Mouse (Mus musculus): Measurements from ENCODE around the gene Ugt1a6b. TPM values are rescaled to one million over a fixed set of nuclear protein-coding genes. Genes with fewer than 3 reads are reported as not detected.
"Not testable (repeated sequence)": the region's sequence is repeated elsewhere in the genome, so short reads cannot be mapped to it uniquely, and the experiment has no call there.

The Ugt1a6b gene
- polyA plus RNA-seq, 1 experiment from 2014 or later: 0.17 TPM

DNA sequence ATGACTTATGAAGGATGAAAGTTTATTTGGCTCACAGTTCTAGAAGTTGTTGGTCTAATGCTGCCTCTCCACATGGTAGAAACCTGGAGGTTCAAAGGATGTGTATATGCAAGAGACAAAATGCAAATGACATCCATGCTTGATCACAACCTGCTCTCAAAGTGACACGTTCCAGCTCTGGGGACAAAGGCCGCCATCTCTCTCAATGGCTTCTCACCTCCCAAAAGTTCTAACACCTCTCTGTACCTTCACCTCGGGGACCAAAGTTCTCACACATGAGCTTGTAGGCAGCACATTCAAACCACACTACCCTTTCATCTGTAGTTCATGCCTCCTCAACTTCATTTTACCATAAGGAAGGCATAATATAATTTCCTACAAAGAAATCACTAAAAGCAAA lies 114.5 kb downstream of the Ugt1a6b start:
- H3K4me2 ChIP-seq: no peak overlapping the region
- H3K9ac ChIP-seq: no peak overlapping the region
- no peak overlapping the region for H3K4me3 ChIP-seq
- ATAC-seq (ENCODE audit: insufficient number of reproducible peaks, insufficient read depth, low FRiP score, low TSS enrichment, low read depth): no peak
- no peaks in the 10 kb centered on the region for H3K27me3 ChIP-seq
- no peaks in the 10 kb centered on the region for H3K36me3 ChIP-seq
- H3K9me3 ChIP-seq: peaks cover 47% of the 10 kb centered on the region
- H3K4me1 ChIP-seq: no peaks in the 10 kb centered on the region
- no peak overlapping the region for H3K27ac ChIP-seq
- WGBS: 41% methylated on average over 3 of the region's 3 CpGs

DNA sequence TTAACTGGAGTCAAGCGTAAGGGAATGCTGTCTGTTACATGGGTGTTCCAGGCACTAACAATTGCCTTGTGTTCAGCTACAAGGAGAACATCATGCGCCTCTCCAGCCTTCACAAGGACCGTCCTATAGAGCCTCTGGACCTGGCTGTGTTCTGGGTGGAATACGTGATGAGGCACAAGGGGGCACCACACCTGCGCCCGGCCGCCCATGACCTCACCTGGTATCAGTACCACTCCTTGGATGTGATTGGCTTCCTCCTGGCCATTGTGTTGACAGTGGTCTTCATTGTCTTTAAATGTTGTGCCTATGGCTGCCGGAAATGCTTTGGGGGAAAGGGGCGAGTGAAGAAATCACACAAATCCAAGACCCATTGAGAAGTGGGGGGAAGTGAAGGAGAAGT lies 115.0 kb downstream of the Ugt1a6b start:
- no peaks in the 10 kb centered on the region for H3K4me1 ChIP-seq
- H3K4me2 ChIP-seq: no peak overlapping the region
- H3K36me3 ChIP-seq: no peaks in the 10 kb centered on the region
- WGBS: 71% methylated on average over 9 of the region's 9 CpGs
- ATAC-seq (ENCODE audit: insufficient number of reproducible peaks, insufficient read depth, low FRiP score, low TSS enrichment, low read depth): no peak
- no peaks in the 10 kb centered on the region for H3K27me3 ChIP-seq
- H3K4me3 ChIP-seq: no peak overlapping the region
- no peak overlapping the region for H3K9ac ChIP-seq
- H3K27ac ChIP-seq: no peak overlapping the region
- H3K9me3 ChIP-seq: peaks cover 42% of the 10 kb centered on the region

DNA sequence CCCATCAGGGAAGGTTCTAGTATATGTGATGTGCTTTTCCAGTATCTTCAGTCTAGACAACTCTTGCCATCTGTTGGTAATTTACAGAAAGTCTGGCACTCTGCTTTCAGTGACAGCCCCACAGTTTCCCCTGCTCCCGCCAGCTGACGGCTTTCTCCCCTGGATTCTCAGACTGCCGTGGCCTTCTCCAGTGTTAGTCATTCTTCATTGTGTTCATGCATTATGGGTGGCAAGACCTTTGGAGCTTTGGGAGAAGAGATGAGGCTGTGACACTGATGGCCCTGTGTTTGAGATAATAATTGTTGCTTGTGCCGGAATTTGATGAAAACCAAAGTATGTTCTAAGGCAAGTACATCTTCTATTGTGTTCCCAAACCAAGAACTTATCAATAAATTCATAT lies 115.5 kb downstream of the Ugt1a6b start:
- no peak overlapping the region for H3K27ac ChIP-seq
- H3K9ac ChIP-seq: no peak overlapping the region
- no peaks in the 10 kb centered on the region for H3K36me3 ChIP-seq
- ATAC-seq (ENCODE audit: insufficient number of reproducible peaks, insufficient read depth, low FRiP score, low TSS enrichment, low read depth): no peak
- no peak overlapping the region for H3K4me2 ChIP-seq
- peaks cover 37% of the 10 kb centered on the region for H3K9me3 ChIP-seq
- 45% methylated on average over 4 of the region's 4 CpGs for WGBS
- H3K4me1 ChIP-seq: no peaks in the 10 kb centered on the region
- H3K4me3 ChIP-seq: no peak overlapping the region
- H3K27me3 ChIP-seq: no peaks in the 10 kb centered on the region

DNA sequence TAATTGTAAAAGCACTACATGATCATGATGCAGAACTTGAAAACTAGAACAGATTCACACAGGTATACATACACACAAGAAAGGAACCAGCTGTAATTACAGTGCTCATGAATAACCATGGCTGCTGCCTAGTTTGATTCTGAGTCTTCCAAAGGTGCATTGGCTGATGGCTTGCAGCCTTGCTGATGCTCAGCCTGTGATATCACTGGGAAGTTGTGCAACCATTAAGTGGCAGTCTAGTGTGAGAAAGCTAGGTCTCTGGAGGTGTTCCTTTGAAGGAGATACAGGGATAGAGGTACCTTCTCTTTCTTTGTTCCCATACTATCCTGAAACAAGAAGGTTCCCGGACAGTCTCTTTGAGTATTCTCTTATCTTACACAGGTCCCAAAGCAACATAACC lies 116.0 kb downstream of the Ugt1a6b start:
- H3K4me1 ChIP-seq: no peaks in the 10 kb centered on the region
- WGBS: 18% methylated on average over 1 of the region's 1 CpGs
- ATAC-seq (ENCODE audit: insufficient number of reproducible peaks, insufficient read depth, low FRiP score, low TSS enrichment, low read depth): no peak
- H3K9ac ChIP-seq: no peak overlapping the region
- no peak overlapping the region for H3K4me3 ChIP-seq
- no peaks in the 10 kb centered on the region for H3K36me3 ChIP-seq
- H3K27ac ChIP-seq: no peak overlapping the region
- H3K27me3 ChIP-seq: no peaks in the 10 kb centered on the region
- no peak overlapping the region for H3K4me2 ChIP-seq
- peaks cover 32% of the 10 kb centered on the region for H3K9me3 ChIP-seq

DNA sequence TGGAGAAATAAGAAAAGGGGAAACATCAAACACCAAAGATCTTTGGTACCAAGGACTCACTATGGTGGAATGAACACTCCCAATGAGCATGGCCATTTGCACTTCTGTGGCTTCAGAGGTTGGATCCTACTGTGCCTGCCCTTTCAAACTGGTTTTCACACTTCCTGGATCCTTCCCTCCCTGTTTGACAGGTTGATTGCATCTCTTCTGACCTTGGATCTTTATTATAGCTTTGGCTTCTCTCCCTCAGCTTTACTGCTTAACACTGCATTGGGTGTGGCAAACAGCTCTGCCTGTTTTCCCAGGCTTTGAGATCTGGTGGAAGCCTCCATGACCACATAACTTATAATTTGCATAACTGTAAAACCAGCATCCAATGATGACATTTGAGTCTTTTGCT lies 117.3 kb downstream of the Ugt1a6b start:
- Histone ChIP-seq H3K4me3 (no peak overlapping the region), H3K9me3 (peaks cover 23% of the 10 kb centered on the region)
- no peak for ATAC-seq (ENCODE audit: insufficient number of reproducible peaks, insufficient read depth, low FRiP score, low TSS enrichment, low read depth)

DNA sequence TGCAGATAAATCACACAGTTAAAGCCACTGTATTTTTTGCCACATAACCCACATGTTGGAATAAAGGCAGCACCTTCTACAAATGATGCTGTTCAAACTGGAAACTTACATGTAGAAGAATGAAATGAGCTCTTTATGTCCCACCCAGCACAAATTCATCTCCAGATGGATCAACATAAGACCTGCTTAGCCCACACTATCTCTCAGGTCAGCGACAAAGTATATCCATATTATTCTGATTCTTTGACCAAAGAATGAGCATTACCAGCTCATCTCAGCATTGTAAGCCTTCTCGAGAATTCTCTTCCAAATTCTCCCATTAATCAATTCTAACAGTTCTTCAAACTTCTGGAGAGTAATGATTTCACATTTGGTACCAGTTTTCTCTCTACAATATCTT lies 119.2 kb downstream of the Ugt1a6b start:
- Histone ChIP-seq H3K4me3 (no peak overlapping the region), H3K4me1 (no peaks in the 10 kb centered on the region), H3K36me3 (no peaks in the 10 kb centered on the region), H3K9me3 (peaks cover 25% of the 10 kb centered on the region), H3K27ac (no peak overlapping the region), H3K9ac (no peak overlapping the region), H3K27me3 (no peaks in the 10 kb centered on the region), H3K4me2 (no peak overlapping the region)
- ATAC-seq (ENCODE audit: insufficient number of reproducible peaks, insufficient read depth, low FRiP score, low TSS enrichment, low read depth): no peak
- WGBS: 50% methylated on average over 2 of the region's 2 CpGs

More for the DNA sequence above, 117.3 kb downstream of the Ugt1a6b start:
- Histone ChIP-seq H3K9ac (no peak overlapping the region), H3K27me3 (no peaks in the 10 kb centered on the region), H3K4me2 (no peak overlapping the region), H3K27ac (no peak overlapping the region), H3K36me3 (no peaks in the 10 kb centered on the region), H3K4me1 (no peaks in the 10 kb centered on the region)

DNA sequence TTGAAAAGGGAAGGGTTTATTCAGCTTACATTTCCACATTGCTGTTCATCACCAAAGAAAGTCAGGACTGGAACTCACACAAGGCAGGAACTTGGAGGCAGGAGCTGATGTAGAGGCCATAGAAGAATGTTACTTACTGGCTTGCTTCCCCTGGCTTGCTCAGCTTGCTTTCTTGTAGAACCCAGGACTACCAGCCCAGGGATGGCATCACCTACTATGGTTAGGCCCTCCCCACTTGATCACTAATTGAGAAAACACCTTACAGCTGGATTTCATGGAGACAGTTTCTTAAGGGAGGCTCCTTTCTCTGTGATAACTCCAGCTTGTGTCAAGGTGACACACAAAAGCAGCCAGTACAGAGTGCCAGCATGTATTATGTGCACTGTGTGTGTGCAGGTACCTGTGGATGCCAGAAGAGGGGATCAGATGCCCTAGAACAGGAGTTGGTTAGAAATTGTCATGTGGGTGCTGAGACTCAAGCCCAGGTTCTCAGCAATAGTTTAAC lies 120.0 kb downstream of the Ugt1a6b start:
- not testable (repeated sequence) for ATAC-seq (ENCODE audit: insufficient number of reproducible peaks, insufficient read depth, low FRiP score, low TSS enrichment, low read depth); H3K4me1 ChIP-seq; H3K9ac ChIP-seq; H3K27me3 ChIP-seq; H3K36me3 ChIP-seq; H3K4me3 ChIP-seq; H3K4me2 ChIP-seq; H3K27ac ChIP-seq
- H3K9me3 ChIP-seq: peaks cover 28% of the 10 kb centered on the region

DNA sequence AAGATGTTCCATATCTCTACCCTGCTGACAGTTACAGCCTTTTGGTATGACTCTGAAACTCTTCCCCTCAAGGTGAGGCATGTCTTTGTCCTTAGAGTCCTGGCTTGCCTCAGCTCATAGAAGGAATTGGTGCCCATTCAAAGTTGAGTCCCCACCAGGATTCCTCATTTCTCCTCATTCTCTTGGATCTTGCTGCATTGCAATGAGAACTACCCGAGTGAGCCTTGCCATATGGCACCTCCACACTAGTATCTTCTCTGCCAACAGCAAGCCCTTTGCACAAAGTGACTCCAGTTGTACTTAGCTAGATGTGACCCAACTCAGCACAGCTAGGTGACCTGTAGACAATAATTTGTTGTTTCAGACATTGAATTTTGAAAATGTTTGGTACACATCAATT lies 120.5 kb downstream of the Ugt1a6b start:
- WGBS: 47% methylated on average over 1 of the region's 1 CpGs
- Histone ChIP-seq H3K4me1 (no peaks in the 10 kb centered on the region), H3K27me3 (no peaks in the 10 kb centered on the region), H3K9ac (no peak overlapping the region), H3K4me2 (no peak overlapping the region), H3K9me3 (peaks cover 33% of the 10 kb centered on the region), H3K4me3 (no peak overlapping the region), H3K27ac (no peak overlapping the region), H3K36me3 (no peaks in the 10 kb centered on the region)
- ATAC-seq (ENCODE audit: insufficient number of reproducible peaks, insufficient read depth, low FRiP score, low TSS enrichment, low read depth): no peak

DNA sequence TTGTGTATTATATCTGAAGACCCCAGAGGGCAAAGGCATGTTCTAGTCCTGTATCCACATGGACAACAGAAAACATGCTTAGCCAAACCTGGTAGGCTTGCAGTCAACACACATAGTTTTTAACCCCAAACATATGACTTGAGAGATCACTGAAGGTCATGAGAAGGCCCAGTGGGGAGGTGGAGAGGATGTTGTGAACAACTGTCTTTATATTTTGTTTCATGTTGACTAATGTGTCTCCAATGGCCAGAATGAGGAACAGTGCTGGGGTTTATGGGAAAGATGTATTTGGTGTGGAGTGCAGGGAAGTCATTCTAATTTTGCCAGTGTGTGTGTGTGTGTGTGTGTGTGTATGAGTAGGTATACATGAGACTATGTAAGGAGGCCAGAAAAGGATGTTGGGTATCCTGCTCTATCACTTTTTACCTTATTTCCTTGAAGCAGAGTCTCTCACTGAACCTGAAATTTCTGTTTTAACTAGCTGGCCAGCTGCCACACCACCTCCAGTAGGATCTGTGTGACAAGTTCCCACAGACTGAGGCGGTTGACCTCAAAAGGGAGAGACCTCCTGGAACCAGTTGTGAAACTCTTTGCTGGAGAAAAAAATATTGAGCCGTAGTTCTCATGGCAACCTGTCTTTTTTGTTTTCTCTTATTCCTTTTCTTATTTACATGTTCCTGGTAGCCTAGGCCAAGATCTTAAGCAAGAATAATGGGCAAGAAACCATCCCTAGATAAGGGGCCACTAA lies 121.2 kb downstream of the Ugt1a6b start:
- 66% methylated on average over 2 of the region's 2 CpGs for WGBS
- no peak overlapping the region for H3K27ac ChIP-seq
- no peak overlapping the region for H3K4me2 ChIP-seq
- no peak overlapping the region for H3K9ac ChIP-seq
- no peak for ATAC-seq (ENCODE audit: insufficient number of reproducible peaks, insufficient read depth, low FRiP score, low TSS enrichment, low read depth)
- H3K9me3 ChIP-seq: peaks cover 39% of the 10 kb centered on the region
- no peaks in the 10 kb centered on the region for H3K4me1 ChIP-seq
- no peaks in the 10 kb centered on the region for H3K27me3 ChIP-seq
- no peaks in the 10 kb centered on the region for H3K36me3 ChIP-seq
- H3K4me3 ChIP-seq: no peak overlapping the region

DNA sequence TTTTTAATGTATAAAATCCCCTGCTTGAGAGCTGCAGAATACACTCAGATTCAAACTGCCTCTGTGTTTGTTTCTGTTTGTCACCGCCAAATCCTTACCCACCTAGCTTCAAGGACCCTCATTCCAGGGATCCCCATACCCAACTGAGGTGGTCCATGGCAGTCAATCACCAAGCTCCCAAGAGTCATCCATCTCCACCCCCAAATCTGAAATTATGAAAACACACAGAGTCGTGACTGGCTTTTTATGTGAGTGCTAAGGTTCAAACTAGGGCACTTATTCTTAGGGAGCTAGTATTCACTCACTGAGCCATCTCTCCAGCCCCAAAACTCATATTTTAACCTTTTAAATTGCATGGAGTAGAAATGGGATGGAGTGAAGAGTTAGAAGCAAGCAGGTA lies 122.2 kb downstream of the Ugt1a6b start:
- H3K9me3 ChIP-seq: peaks cover 50% of the 10 kb centered on the region
- not testable (repeated sequence) for H3K36me3 ChIP-seq; H3K4me2 ChIP-seq; H3K9ac ChIP-seq; ATAC-seq (ENCODE audit: insufficient number of reproducible peaks, insufficient read depth, low FRiP score, low TSS enrichment, low read depth); H3K4me3 ChIP-seq; H3K27me3 ChIP-seq; H3K27ac ChIP-seq; H3K4me1 ChIP-seq
- 34% methylated on average over 2 of the region's 2 CpGs for WGBS

DNA sequence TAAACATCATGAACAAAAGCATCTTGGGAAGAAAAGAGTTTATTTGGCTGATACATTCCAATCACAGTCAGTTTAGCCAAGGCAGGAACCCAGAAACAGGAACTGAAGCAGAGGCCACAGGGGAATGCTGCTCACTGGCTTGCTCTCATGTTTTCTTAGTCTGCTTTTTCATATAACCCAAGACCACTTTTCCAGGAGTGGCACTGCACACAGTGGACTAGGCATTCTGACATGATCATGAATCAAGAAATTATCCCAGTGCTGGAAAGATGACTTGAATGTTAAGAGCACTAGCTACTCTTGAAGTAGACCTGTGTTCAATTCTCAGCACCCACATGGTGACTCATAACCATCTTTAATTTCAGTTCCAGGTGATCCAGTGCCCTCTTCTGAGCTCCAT lies 122.7 kb downstream of the Ugt1a6b start:
- no peaks in the 10 kb centered on the region for H3K27me3 ChIP-seq
- no peak overlapping the region for H3K9ac ChIP-seq
- H3K36me3 ChIP-seq: no peaks in the 10 kb centered on the region
- H3K4me3 ChIP-seq: no peak overlapping the region
- H3K27ac ChIP-seq: no peak overlapping the region
- H3K4me2 ChIP-seq: no peak overlapping the region
- ATAC-seq (ENCODE audit: insufficient number of reproducible peaks, insufficient read depth, low FRiP score, low TSS enrichment, low read depth): no peak
- peaks cover 55% of the 10 kb centered on the region for H3K9me3 ChIP-seq
- H3K4me1 ChIP-seq: no peaks in the 10 kb centered on the region

DNA sequence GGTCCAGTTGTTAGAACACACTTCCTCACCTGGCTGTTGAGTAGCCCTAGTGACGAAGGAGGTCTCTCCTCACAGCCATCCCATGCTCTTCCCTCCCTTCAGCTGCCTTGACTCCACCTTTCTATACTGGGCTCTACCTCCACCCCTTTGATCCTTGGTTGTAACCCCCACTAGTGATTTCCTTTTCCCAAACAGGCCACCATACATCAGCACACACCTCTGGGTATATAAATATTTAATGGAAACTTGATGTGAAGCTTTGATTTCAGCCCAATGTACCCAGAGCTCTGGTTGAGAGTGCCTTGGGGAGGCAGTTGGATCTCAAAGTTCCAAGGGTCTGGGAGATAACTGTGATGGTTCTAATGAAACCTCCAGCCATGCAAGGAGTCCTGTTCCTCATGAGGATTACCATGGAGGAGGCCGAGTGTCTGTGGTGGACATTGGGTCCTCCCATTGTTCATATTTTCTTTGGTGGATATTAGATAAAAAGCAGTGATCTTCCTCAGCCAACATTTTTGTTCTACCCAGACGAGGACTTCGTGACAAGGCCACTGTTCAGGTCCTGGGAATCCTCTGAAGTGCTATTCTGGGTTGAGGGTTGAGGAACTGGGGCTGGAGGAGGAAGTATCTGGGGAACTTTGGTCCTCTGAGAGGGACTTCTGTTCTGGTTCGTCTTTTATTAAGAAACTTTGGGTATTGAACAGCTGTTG lies 123.8 kb downstream of the Ugt1a6b start, which contains the start of gene Mroh2a:
Mroh2a (plus strand) TSS at position 317 of the 710 bp plus-strand sequence.
- Histone ChIP-seq H3K4me2 (no peak within 1 kb of the TSS), H3K27ac (no peak within 1 kb of the TSS), H3K4me1 (no peaks in the 10 kb centered on the region), H3K9me3 (peaks cover 65% of the 10 kb centered on the region), H3K36me3 (no peaks in the 10 kb centered on the region), H3K4me3 (no peak within 1 kb of the TSS), H3K9ac (no peak within 1 kb of the TSS), H3K27me3 (no peaks in the 10 kb centered on the region)
- ATAC-seq (ENCODE audit: insufficient number of reproducible peaks, insufficient read depth, low FRiP score, low TSS enrichment, low read depth): no peak; the same call in 1 of the 2 replicates
- 50% methylated on average over 5 of the region's 5 CpGs for WGBS

All from embryonic facial prominence, embryonic 13.5 days (tissue).